Mouse (Mus musculus) Muller cell, postnatal 12 days (primary cell): ENCODE measurements around the gene Agbl4.

Experiments used
- DNase-seq: peaks from one replicate; pipeline ENCODE4 v3.0.0-alpha.2; 2015; ENCODE audit errors: inconsistent ontology term

The Agbl4 gene

GRCm38 (mm10) chr4:111664146-111664545 is 1266.7 kb downstream of the Agbl4 start:
- no peak for DNase-seq

DNA sequence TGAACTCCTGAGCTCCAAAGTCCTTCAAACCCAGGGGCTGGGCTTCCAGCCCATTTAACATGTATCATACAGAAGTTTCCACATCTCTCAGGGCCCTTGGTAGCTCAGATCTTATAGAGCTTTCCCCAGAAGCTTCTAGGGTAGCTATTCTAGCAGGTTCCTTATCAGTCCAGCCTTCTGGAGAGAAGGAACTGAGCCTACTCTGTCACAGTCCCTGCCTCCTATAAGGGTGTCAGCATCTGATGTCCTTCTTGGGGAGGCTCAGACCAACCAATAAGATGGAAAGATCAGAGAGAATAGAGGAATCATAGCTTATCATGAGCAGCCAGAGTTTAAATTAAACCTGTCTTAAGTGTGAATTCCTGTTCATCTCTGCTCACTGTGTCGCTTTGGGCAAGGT is 1269.3 kb downstream of the Agbl4 start:
- DNase-seq: no peak

DNA sequence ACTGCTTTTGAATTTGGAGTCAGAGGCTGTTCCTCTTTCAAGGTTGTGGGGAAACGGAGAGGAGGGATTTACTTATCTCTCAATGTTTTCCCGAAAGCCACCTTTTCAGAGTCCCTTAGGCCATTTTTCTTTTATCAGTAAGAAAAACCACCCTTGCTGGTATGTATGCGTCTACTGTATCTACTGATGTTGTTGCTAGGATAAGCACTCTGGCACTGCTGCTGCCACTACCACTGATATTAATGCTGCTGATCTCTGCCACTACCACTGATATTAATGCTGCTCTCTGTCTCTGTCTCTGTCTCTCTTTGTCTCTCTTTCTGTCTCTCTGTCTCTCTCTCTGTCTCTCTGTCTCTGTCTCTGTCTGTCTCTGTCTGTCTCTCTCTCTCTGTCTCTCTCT is 1271.9 kb downstream of the Agbl4 start:
- DNase-seq: no peak

DNA sequence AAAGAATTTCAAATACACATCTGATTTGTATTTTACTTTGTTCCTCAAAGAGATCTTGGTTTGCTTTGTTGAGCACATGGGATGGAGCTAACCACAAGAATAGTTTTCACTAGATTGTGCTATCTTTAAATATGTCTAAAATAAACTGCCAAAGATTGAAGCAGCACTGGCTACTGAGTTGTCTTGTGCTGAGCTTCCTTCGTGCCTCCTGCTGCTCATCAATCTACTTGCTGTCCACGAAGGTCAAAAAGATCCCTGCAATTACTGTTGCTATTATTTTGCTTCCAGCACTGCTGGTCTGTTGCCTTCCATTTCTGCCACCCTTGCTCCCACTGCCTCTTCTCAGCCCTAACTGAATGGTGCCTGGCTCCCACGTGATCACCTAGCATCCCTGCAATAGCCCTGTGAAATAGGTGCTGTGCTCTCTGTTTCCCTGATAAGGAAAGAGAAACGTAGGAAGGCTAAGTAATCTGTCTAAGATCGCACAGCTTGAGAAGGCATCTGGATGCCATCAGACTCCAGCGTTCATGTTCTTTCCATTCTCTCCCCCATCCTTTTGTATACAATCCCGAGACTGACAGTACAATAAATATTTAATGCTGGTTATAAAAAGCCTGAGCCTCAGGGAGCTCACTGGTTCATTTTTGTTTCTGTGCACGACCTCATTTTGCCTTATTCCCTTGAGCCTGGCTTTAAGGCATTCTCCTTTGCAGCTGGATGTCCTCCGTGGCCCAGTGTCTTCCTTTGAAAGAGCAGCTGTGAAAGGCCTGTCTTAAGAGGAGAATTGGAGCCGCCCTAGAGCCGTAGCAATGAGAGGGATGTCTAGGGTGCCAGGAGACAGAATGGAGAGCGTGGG is 1273.3 kb downstream of the Agbl4 start:
- no peak for DNase-seq

- no peak for DNase-seq
Observed at GRCm38 (mm10) chr4:111671440-111671839, 1274.0 kb downstream of the Agbl4 start.

DNA sequence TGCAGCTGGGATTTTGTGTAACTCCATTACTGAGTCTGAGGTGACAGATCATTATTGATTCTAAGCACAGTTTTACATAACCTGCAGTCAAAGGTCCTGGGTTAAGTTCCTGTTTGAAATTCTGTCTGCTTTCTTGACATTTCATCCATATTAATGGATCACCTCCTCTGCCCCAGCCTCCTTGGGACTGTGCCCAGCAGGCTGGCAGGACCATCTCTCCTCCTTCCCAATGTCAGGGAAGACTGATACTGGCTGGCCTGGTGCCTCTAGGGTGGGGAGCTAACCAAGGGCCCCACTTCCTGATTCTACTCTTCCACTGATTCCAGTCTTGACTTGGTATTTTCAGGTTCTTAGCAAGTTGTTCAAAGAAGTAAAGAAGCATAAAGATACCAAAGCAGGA is 1276.4 kb downstream of the Agbl4 start:
- DNase-seq: no peak

GRCm38 (mm10) chr4:111681926-111682325 is 1284.5 kb downstream of the Agbl4 start:
- DNase-seq: peak; percentile 64

- DNase-seq: no peak
Observed at GRCm38 (mm10) chr4:111682793-111683192, 1285.3 kb downstream of the Agbl4 start.

- DNase-seq: no peak
Observed at GRCm38 (mm10) chr4:111683843-111684242, 1286.4 kb downstream of the Agbl4 start.

- DNase-seq: no peak
Observed at GRCm38 (mm10) chr4:111685951-111686350, 1288.5 kb downstream of the Agbl4 start.

DNA sequence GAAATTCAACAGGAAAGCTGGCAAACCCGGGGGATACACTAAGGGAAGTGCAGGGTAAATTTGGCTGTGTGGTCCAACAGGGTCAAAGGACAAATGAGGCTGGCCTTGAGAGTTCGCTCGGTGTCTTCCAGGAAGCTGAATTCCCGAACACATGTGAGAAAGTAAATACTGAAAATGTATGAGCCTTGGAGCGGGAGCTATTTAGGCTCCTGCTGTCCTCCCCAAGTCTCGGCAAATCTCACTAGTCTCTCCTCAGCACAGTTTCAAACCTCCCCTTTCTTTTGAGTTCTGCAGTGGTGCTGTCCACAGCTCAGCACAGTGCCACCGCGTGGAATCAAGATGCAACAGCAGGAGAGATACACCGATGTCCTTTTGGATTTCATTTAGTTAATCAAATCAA is 1289.5 kb downstream of the Agbl4 start:
- peak; percentile 47 for DNase-seq

- peak; percentile 69 for DNase-seq
Observed at GRCm38 (mm10) chr4:111687613-111688012, 1290.2 kb downstream of the Agbl4 start.

- DNase-seq: peak; percentile 70
Observed at GRCm38 (mm10) chr4:111691057-111691543, 1293.6 kb downstream of the Agbl4 start.

GRCm38 (mm10) chr4:111701381-111701780 is 1303.9 kb downstream of the Agbl4 start:
- no peak for DNase-seq

- no peak for DNase-seq
Observed at GRCm38 (mm10) chr4:111704126-111704525, 1306.7 kb downstream of the Agbl4 start.

DNA sequence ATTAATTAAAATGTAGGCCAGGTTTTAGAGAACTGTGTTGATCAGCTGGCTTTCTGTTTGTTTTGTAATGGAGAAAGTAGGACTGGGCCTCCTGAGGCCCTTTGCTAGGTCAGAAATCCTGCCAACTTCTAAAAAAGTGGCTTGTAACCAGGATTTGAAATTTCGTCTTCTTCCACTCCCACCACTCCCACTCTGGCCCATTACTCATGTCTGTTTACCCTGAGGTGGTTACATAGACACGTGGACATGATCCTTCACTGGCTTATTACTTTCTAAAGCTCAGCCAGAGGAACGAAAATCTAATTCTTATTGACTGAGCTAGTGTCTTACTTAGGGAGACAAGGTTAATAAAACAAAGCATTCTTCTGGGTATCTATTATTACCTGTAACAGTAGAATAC is 1307.5 kb downstream of the Agbl4 start:
- no peak for DNase-seq
